Mouse (Mus musculus): Measurements from ENCODE around the gene Rnf183. TPM values are rescaled to one million over a fixed set of nuclear protein-coding genes. Genes with fewer than 3 reads are reported as not detected.

The Rnf183 gene
- 1.4 TPM for polyA plus RNA-seq (2014; fragmentation: Illumina TruSeq; extraction: RNeasy Lipid Tissue Mini Kit (QIAGEN cat#74804); ENCODE audit: low read depth, low replicate concordance)

GRCm38 (mm10) chr4:62435081-62435480, at the start of gene Rnf183:
TSS of gene Rnf183 (minus strand) at chr4:62435252.

DNA sequence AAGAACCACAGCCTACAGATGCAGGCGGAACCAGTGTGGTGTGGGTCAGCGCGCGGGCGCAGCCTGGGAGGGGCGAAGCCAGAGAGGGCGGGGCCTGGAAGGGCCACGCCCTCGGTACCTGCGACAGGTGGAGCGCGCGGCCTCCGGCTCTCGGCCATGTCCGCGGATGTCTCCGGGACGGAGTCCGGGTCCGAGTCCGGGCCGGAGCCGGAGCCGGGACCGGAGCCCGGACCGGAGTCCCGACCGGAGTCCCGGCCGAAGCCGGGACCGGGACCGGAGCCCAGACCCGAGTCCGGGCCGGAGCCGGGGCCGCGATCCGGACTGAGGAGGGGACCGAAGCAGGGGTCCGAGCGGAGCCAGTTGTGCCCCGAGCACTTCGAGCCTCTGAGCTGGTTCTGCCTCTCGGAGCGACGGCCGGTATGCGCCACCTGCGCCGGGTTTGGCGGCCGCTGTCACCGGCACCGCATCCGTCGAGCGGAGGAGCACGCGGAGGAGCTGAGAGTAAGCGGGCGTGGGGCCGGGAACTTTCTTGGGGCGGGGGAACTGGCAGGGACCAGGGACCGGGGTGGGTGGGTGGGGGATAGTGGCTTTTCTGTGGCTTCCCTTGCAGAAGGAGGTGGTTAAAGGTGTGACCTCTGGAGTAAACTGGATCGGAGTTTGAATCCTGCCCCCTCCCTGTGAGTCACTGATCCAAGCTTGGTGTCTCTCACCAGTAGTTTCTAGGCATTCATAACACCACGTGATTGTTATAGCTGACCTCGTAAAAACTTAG, 45.1 kb upstream of the Rnf183 start, which contains the start of gene Bspry:
Bspry (plus strand) TSS at position 117 of the 772 bp plus-strand sequence.

DNA sequence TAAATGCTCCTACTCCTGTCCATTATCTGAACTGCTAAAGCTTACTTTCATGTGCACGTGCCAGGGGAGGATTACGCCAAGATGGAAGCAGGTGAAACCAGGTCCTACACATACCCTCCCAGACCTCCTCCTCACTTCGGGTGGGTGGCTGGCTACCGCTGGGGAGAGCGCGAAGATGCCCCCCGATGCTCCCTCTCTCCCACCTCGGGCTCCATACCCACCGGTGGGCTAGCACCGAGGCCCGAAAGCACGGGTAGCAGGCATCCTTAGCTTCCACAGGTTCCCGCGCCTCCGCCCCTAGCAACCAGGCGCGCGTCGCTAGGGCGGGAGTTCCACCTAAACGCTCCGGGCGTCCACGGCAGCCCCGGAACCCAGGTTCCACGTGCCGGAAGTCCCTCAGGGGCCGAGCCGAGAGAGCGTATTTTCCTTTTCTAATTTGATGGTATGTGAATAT, 35.6 kb upstream of the Rnf183 start, which contains the start of gene Wdr31:
Wdr31 (minus strand) TSS at position 299 of the 454 bp plus-strand sequence.

GRCm38 (mm10) chr4:62408601-62409282, 26.3 kb downstream of the Rnf183 start, which contains the start of the genes Cdc26 and Prpf4:
TSS of gene Cdc26 (minus strand) at chr4:62408642.
TSS of gene Prpf4 (plus strand) at chr4:62408797.

Other genes with a start within 250 kb of the Rnf183 start
- 6.1 TPM for gene Zfp37, start 204.2 kb downstream of the Rnf183 start, polyA plus RNA-seq (2014; fragmentation: Illumina TruSeq; extraction: RNeasy Lipid Tissue Mini Kit (QIAGEN cat#74804); ENCODE audit: low read depth, low replicate concordance)
- 66.4 TPM for gene Slc31a2, start 172.7 kb downstream of the Rnf183 start, polyA plus RNA-seq (2014; fragmentation: Illumina TruSeq; extraction: RNeasy Lipid Tissue Mini Kit (QIAGEN cat#74804); ENCODE audit: low read depth, low replicate concordance)
- gene Fkbp15, start 74.7 kb downstream of the Rnf183 start, polyA plus RNA-seq (2014; fragmentation: Illumina TruSeq; extraction: RNeasy Lipid Tissue Mini Kit (QIAGEN cat#74804); ENCODE audit: low read depth, low replicate concordance) = 27.7 TPM
- 78.7 TPM for gene Slc31a1, start 74.5 kb downstream of the Rnf183 start, polyA plus RNA-seq (2014; fragmentation: Illumina TruSeq; extraction: RNeasy Lipid Tissue Mini Kit (QIAGEN cat#74804); ENCODE audit: low read depth, low replicate concordance)
- gene Cdc26, start 26.6 kb downstream of the Rnf183 start, polyA plus RNA-seq (2014; fragmentation: Illumina TruSeq; extraction: RNeasy Lipid Tissue Mini Kit (QIAGEN cat#74804); ENCODE audit: low read depth, low replicate concordance) = 61.6 TPM
- gene Prpf4, start 26.5 kb downstream of the Rnf183 start, polyA plus RNA-seq (2014; fragmentation: Illumina TruSeq; extraction: RNeasy Lipid Tissue Mini Kit (QIAGEN cat#74804); ENCODE audit: low read depth, low replicate concordance) = 12.0 TPM
- 6.5 TPM for gene Wdr31, start 35.6 kb upstream of the Rnf183 start, polyA plus RNA-seq (2014; fragmentation: Illumina TruSeq; extraction: RNeasy Lipid Tissue Mini Kit (QIAGEN cat#74804); ENCODE audit: low read depth, low replicate concordance)
- 64.5 TPM for gene Bspry, start 44.8 kb upstream of the Rnf183 start, polyA plus RNA-seq (2014; fragmentation: Illumina TruSeq; extraction: RNeasy Lipid Tissue Mini Kit (QIAGEN cat#74804); ENCODE audit: low read depth, low replicate concordance)
- gene Hdhd3, start 68.2 kb upstream of the Rnf183 start, polyA plus RNA-seq (2014; fragmentation: Illumina TruSeq; extraction: RNeasy Lipid Tissue Mini Kit (QIAGEN cat#74804); ENCODE audit: low read depth, low replicate concordance) = 11.0 TPM
- gene Alad, start 84.7 kb upstream of the Rnf183 start, polyA plus RNA-seq (2014; fragmentation: Illumina TruSeq; extraction: RNeasy Lipid Tissue Mini Kit (QIAGEN cat#74804); ENCODE audit: low read depth, low replicate concordance) = 185 TPM
- gene Pole3, start 89.8 kb upstream of the Rnf183 start, polyA plus RNA-seq (2014; fragmentation: Illumina TruSeq; extraction: RNeasy Lipid Tissue Mini Kit (QIAGEN cat#74804); ENCODE audit: low read depth, low replicate concordance) = 51.0 TPM
- gene 4933430I17Rik, start 90.1 kb upstream of the Rnf183 start, polyA plus RNA-seq (2014; fragmentation: Illumina TruSeq; extraction: RNeasy Lipid Tissue Mini Kit (QIAGEN cat#74804); ENCODE audit: low read depth, low replicate concordance) = 1.3 TPM
- 116 TPM for gene Rgs3, start 124.6 kb upstream of the Rnf183 start, polyA plus RNA-seq (2014; fragmentation: Illumina TruSeq; extraction: RNeasy Lipid Tissue Mini Kit (QIAGEN cat#74804); ENCODE audit: low read depth, low replicate concordance)